Mouse (Mus musculus): ENCODE results near the gene Kcnj6. TPM values are rescaled to one million over a fixed set of nuclear protein-coding genes. Genes with fewer than 3 reads are reported as not detected.

Kcnj6 gene
- polyA plus RNA-seq, 1 experiment from 2014 or later, result 0.08 TPM

- Histone ChIP-seq H3K4me2 (ENCODE audit: low read length) (no peak overlapping the region), H3K4me1 (replicated peaks; ENCODE audit: control insufficient read depth, insufficient read depth, low read length) (0 out of 2 replicates have a peak, but pooled peaks cover 3% of the 10 kb centered on the region), H3K27me3 (replicated peaks; ENCODE audit: control insufficient read depth, insufficient read depth, low read length) (no peaks in the 10 kb centered on the region), H3K4me3 (ENCODE audit: low read depth, low read length) (no peak overlapping the region), H3K27ac (ENCODE audit: low read depth) (no peak overlapping the region), H3K9ac (ENCODE audit: low read length) (no peak overlapping the region), H3K36me3 (ENCODE audit: control insufficient read depth, insufficient read depth, low read length) (no peaks in the 10 kb centered on the region), H3K9me3 (ENCODE audit: control insufficient read depth, low read length) (no peaks in the 10 kb centered on the region)
- WGBS, result 65% methylated on average over 10 of the region's 10 CpGs
- ATAC-seq (replicated peaks; ENCODE audit: low FRiP score, low TSS enrichment, low read depth), result no peak
- no peak for DNase-seq (ENCODE audit: low spot score)
These were observed 275.9 kb downstream of the Kcnj6 start for GRCm38 (mm10) chr16:94721549-94722006.

GRCm38 (mm10) chr16:94720476-94721153 is 276.9 kb downstream of the Kcnj6 start:
- no peak overlapping the region for H3K9ac ChIP-seq (ENCODE audit: low read length)
- DNase-seq (ENCODE audit: low spot score), result no peak
- H3K27ac ChIP-seq (ENCODE audit: low read depth), result no peak overlapping the region
- H3K4me1 ChIP-seq (replicated peaks; ENCODE audit: control insufficient read depth, insufficient read depth, low read length), result 0 out of 2 replicates have a peak, but pooled peaks cover 3% of the 10 kb centered on the region
- no peaks in the 10 kb centered on the region for H3K9me3 ChIP-seq (ENCODE audit: control insufficient read depth, low read length)
- no peak overlapping the region for H3K4me3 ChIP-seq (ENCODE audit: low read depth, low read length)
- no peak for ATAC-seq (replicated peaks; ENCODE audit: low FRiP score, low TSS enrichment, low read depth)
- 70% methylated on average over 7 of the region's 7 CpGs for WGBS
- no peaks in the 10 kb centered on the region for H3K36me3 ChIP-seq (ENCODE audit: control insufficient read depth, insufficient read depth, low read length)
- H3K4me2 ChIP-seq (ENCODE audit: low read length), result no peak overlapping the region
- no peaks in the 10 kb centered on the region for H3K27me3 ChIP-seq (replicated peaks; ENCODE audit: control insufficient read depth, insufficient read depth, low read length)

- WGBS, result 57% methylated on average over 4 of the region's 4 CpGs
- Histone ChIP-seq H3K4me3 (ENCODE audit: low read depth, low read length) (no peak overlapping the region), H3K4me2 (ENCODE audit: low read length) (no peak overlapping the region), H3K9me3 (ENCODE audit: control insufficient read depth, low read length) (no peaks in the 10 kb centered on the region), H3K27me3 (replicated peaks; ENCODE audit: control insufficient read depth, insufficient read depth, low read length) (no peaks in the 10 kb centered on the region), H3K4me1 (replicated peaks; ENCODE audit: control insufficient read depth, insufficient read depth, low read length) (no peaks in the 10 kb centered on the region; the same call in 1 of the 2 replicates), H3K36me3 (ENCODE audit: control insufficient read depth, insufficient read depth, low read length) (no peaks in the 10 kb centered on the region), H3K9ac (ENCODE audit: low read length) (no peak overlapping the region), H3K27ac (ENCODE audit: low read depth) (no peak overlapping the region)
- no peak for ATAC-seq (replicated peaks; ENCODE audit: low FRiP score, low TSS enrichment, low read depth)
- DNase-seq (ENCODE audit: low spot score), result no peak
These were observed 278.0 kb downstream of the Kcnj6 start for GRCm38 (mm10) chr16:94719488-94719887.

- H3K27ac ChIP-seq (ENCODE audit: low read depth), result no peak overlapping the region
- H3K36me3 ChIP-seq (ENCODE audit: control insufficient read depth, insufficient read depth, low read length), result no peaks in the 10 kb centered on the region
- no peak overlapping the region for H3K9ac ChIP-seq (ENCODE audit: low read length)
- no peak overlapping the region for H3K4me3 ChIP-seq (ENCODE audit: low read depth, low read length)
- H3K4me1 ChIP-seq (replicated peaks; ENCODE audit: control insufficient read depth, insufficient read depth, low read length), result no peaks in the 10 kb centered on the region; the same call in 1 of the 2 replicates
- no peaks in the 10 kb centered on the region for H3K9me3 ChIP-seq (ENCODE audit: control insufficient read depth, low read length)
- no peak overlapping the region for H3K4me2 ChIP-seq (ENCODE audit: low read length)
- no peaks in the 10 kb centered on the region for H3K27me3 ChIP-seq (replicated peaks; ENCODE audit: control insufficient read depth, insufficient read depth, low read length)
- WGBS, result 38% methylated on average over 4 of the region's 4 CpGs
- ATAC-seq (replicated peaks; ENCODE audit: low FRiP score, low TSS enrichment, low read depth), result no peak
- DNase-seq (ENCODE audit: low spot score), result no peak
These were observed 278.6 kb downstream of the Kcnj6 start for GRCm38 (mm10) chr16:94718919-94719318.

GRCm38 (mm10) chr16:94717051-94717450 is 280.4 kb downstream of the Kcnj6 start:
- H3K36me3 ChIP-seq (ENCODE audit: control insufficient read depth, insufficient read depth, low read length), result no peaks in the 10 kb centered on the region
- H3K9me3 ChIP-seq (ENCODE audit: control insufficient read depth, low read length), result no peaks in the 10 kb centered on the region
- no peak for ATAC-seq (replicated peaks; ENCODE audit: low FRiP score, low TSS enrichment, low read depth)
- H3K4me3 ChIP-seq (ENCODE audit: low read depth, low read length), result no peak overlapping the region
- no peak overlapping the region for H3K4me2 ChIP-seq (ENCODE audit: low read length)
- no peaks in the 10 kb centered on the region for H3K27me3 ChIP-seq (replicated peaks; ENCODE audit: control insufficient read depth, insufficient read depth, low read length)
- WGBS, result 94% methylated on average over 11 of the region's 11 CpGs
- H3K4me1 ChIP-seq (replicated peaks; ENCODE audit: control insufficient read depth, insufficient read depth, low read length), result no peaks in the 10 kb centered on the region; the same call in 1 of the 2 replicates
- no peak for DNase-seq (ENCODE audit: low spot score)
- H3K27ac ChIP-seq (ENCODE audit: low read depth), result no peak overlapping the region
- H3K9ac ChIP-seq (ENCODE audit: low read length), result no peak overlapping the region

- Histone ChIP-seq H3K4me3 (ENCODE audit: low read depth, low read length) (no peak overlapping the region), H3K27me3 (replicated peaks; ENCODE audit: control insufficient read depth, insufficient read depth, low read length) (no peaks in the 10 kb centered on the region), H3K9me3 (ENCODE audit: control insufficient read depth, low read length) (no peaks in the 10 kb centered on the region), H3K36me3 (ENCODE audit: control insufficient read depth, insufficient read depth, low read length) (no peaks in the 10 kb centered on the region), H3K9ac (ENCODE audit: low read length) (no peak overlapping the region), H3K27ac (ENCODE audit: low read depth) (no peak overlapping the region), H3K4me2 (ENCODE audit: low read length) (no peak overlapping the region), H3K4me1 (replicated peaks; ENCODE audit: control insufficient read depth, insufficient read depth, low read length) (no peaks in the 10 kb centered on the region; the same call in 1 of the 2 replicates)
- ATAC-seq (replicated peaks; ENCODE audit: low FRiP score, low TSS enrichment, low read depth) (no peak), DNase-seq (ENCODE audit: low spot score) (no peak)
- 49% methylated on average over 14 of the region's 14 CpGs for WGBS
These were observed 283.0 kb downstream of the Kcnj6 start for GRCm38 (mm10) chr16:94714483-94714882.

GRCm38 (mm10) chr16:94713480-94714094 is 283.9 kb downstream of the Kcnj6 start:
- H3K27ac ChIP-seq (ENCODE audit: low read depth), result no peak overlapping the region
- H3K4me3 ChIP-seq (ENCODE audit: low read depth, low read length), result no peak overlapping the region
- H3K9ac ChIP-seq (ENCODE audit: low read length), result no peak overlapping the region
- H3K9me3 ChIP-seq (ENCODE audit: control insufficient read depth, low read length), result no peaks in the 10 kb centered on the region
- peak; percentile 88 for DNase-seq (ENCODE audit: low spot score)
- WGBS, result 10% methylated on average over 25 of the region's 25 CpGs
- H3K4me1 ChIP-seq (replicated peaks; ENCODE audit: control insufficient read depth, insufficient read depth, low read length), result no peaks in the 10 kb centered on the region; the same call in 1 of the 2 replicates
- H3K4me2 ChIP-seq (ENCODE audit: low read length), result peak overlapping the region; percentile 47
- H3K27me3 ChIP-seq (replicated peaks; ENCODE audit: control insufficient read depth, insufficient read depth, low read length), result no peaks in the 10 kb centered on the region
- ATAC-seq (replicated peaks; ENCODE audit: low FRiP score, low TSS enrichment, low read depth), result peak; percentile 88
- no peaks in the 10 kb centered on the region for H3K36me3 ChIP-seq (ENCODE audit: control insufficient read depth, insufficient read depth, low read length)

GRCm38 (mm10) chr16:94701971-94702370 is 295.5 kb downstream of the Kcnj6 start:
- Histone ChIP-seq H3K27ac (ENCODE audit: low read depth) (no peak overlapping the region), H3K4me3 (ENCODE audit: low read depth, low read length) (no peak overlapping the region), H3K9ac (ENCODE audit: low read length) (no peak overlapping the region), H3K4me2 (ENCODE audit: low read length) (no peak overlapping the region), H3K9me3 (ENCODE audit: control insufficient read depth, low read length) (no peaks in the 10 kb centered on the region), H3K27me3 (replicated peaks; ENCODE audit: control insufficient read depth, insufficient read depth, low read length) (no peaks in the 10 kb centered on the region), H3K36me3 (ENCODE audit: control insufficient read depth, insufficient read depth, low read length) (no peaks in the 10 kb centered on the region), H3K4me1 (replicated peaks; ENCODE audit: control insufficient read depth, insufficient read depth, low read length) (no peaks in the 10 kb centered on the region)
- ATAC-seq (replicated peaks; ENCODE audit: low FRiP score, low TSS enrichment, low read depth) (no peak), DNase-seq (ENCODE audit: low spot score) (no peak)
- 86% methylated on average over 4 of the region's 4 CpGs for WGBS

Data from intestine, embryonic 14.5 days (tissue).